Mouse (Mus musculus) spleen, adult 12 weeks (tissue): Measurements from ENCODE around the gene Iqcn.
A peak's percentile ranks its signal among the peaks of the same experiment; 100 is the strongest.

Experiments used
- DNase-seq: peaks from one replicate; pipeline ENCODE4 v3.0.0; 2022; ENCODE audit warnings: low spot score

Iqcn gene

DNA sequence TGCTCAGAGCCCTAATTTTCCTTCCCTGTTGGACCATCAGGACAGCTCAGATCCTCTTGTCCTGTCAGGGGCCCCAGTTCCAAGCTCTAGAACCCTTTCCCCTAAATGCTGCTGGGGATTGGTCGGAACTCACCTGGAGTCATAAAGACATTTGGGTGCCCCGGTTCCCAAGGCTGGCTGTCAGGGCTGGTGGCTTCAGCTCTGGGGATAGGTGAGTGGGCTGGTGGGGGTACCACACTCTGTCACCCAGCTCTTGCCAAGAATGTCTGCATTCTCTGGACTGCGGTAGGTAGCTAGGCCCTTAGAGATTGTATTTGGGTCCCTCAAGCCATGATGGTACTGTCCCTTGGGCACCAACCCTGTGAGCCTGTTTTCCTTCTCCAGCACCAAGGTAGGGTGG is at the start of gene Iqcn:
Iqcn (plus strand) TSS at position 171 of the 400 bp plus-strand sequence.
- no peak for DNase-seq

DNA sequence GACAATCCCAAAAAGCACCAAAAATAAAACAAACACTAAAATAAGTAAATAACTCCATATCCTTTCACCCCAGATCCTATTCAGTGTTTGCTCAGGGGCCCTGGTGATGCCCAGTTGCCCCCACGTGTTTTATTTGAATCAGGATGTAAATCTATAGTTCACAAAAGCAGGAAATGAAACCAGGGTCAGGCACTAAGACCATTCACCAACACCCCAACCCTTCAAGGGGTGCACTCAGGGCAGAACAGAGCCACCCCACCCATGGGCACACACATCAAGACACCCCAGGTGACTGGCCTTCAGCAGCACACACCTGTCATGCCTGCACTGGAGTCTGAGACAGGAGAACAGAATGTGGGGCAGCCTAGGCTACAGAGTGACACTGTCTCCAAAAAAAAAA is 49.1 kb upstream of the Iqcn start:
- DNase-seq, result no peak

DNA sequence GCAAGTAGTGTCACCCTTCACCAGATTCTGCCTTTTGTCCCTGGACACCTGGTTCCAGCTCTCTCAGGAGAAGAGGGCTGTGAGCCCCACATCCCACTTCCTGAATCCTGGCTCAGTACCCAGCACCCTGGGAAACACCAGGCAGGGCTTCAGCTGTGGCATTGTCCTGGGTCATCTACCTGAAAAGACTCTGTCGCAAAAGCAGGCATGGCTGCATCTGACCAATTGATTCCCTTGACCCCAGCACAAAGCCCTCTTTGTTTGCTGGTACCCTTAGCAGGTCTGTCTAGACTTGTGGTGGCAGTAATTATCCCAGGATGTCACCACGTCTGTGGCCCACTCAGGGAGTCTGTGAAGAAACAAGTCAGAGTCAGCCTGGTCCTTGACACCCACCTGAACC is 47.8 kb upstream of the Iqcn start:
- no peak for DNase-seq

DNA sequence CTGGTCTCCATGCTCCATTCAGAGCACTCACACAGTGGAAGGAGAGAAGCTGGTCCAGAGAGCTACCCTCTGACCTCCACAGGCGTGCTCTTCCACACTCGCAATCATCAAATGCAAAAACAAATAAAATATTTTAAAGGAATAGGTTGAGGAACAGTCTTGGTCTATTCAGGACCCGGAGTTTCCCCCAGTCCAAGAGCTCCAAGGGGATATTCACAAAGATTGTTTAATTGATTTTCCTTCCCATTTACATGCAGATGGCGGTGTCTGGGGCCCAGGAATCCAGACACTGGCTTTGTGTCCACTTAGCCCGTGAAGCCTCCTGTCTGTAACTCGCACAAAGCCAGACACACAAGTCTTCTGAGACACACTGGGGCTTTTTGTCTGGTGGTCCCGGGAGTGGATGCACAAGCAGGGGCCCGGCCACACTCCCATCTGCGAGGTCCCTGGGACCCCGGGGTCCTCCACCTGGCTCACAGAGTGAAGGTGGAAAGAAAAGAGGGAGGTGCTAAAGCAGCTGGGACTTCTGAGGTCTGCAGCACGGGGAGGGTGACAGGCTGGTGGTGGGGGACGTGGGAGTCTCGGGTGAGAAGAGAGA is 47.0 kb upstream of the Iqcn start:
- no peak for DNase-seq

DNA sequence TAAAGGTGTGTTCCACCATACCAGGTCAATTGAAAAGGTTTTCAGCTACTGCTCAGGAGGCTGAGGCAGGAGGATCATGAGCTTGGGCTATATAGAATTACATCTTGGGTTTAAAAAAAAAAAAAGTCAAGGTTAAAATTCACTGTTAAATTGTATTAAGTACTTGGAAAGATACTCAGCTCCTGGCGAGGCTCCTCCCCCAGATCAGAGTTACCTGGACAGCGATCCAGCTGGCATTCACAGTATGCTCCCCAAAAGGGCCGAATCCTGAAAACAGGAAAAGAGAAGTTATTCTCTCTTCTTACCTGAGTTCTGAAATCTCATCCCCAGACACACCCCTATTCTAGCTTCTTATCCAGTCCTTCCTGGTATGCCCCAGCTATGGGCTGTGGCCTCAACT is 46.0 kb upstream of the Iqcn start:
- DNase-seq, result no peak

DNA sequence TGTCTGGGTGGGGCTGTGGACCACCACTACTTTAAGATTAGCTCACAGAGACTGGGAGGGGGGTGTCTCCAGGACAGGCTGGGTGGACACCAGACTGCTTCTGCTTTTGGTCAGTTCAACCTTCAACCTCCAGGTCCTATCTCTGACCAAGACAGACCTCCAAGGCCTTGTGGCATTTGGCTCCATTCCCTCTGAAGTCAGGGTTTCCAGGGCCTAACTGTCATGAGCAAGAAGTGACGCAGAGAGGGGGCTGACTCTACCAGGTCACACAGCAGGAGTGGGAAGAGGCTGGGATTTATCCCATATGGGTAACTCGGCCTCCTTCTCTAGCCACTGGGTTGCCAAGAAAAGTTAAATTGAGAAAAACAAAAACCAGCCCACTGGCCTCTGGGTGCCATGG is 45.5 kb upstream of the Iqcn start:
- no peak for DNase-seq

DNA sequence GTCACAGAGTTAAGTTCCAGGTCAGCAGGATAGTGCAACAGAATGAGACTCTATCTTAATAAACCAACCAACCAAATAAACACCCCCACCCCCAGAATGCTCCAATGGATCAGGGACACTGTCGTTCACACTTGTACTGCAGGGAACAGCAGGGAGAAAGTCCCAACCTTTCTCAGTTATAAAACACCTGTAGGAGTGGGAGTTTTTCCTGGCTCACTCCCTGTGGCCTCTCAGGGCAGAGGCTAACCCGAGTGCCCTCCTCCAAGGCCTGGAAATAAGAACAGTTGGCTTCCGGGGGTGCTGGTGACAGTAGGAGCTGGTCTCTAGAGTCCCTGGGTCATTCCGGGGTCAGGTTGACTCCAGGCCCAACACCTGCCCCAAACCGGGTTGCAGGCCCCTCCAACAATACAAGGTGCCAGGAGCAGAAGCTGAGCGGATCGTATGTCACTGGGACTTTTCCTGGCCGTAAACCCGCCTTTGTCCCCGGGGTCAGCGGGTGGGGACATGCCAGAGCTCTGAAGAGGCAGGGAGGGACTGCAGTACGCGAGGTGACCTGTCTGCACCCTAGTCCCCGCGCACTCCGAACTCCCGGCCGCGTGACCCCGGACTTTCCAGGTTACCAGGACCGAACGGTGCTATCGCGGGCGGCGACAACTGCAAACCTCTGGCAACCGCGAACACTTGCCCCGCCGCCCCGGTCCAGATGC is 44.2 kb upstream of the Iqcn start:
- no peak for DNase-seq

DNA sequence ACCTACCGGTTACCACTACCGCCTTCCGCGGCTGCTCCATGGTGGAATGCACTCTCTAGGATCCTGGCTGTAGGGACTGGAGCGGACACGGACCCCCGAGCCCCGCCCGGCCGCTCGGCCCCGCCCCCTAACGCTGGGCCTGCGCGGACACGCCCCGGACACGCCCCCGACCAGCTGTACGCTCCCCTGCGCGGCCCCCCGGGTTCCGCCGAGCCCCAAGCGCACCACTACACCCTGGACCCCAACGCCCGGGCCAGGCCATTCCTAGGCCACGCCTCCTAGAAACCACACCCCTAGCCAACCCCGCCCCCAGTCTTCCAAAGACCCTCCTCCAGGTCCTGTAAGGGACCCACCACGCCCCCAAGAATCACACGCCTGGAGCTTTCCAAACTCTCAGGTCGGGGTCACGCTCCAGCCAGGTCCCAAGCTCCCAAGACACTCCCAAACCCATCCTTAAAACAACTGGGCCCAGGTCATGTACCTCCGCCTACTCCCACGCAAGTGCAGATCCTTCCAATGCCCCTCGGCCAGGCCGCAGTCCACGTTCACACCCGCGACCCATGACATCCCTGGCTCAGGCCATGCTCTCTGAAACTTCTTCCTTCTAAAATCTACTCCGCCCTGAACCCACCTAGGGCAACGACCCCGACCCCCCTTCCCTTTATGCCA is 43.5 kb upstream of the Iqcn start:
- peak; percentile 68 for DNase-seq

DNA sequence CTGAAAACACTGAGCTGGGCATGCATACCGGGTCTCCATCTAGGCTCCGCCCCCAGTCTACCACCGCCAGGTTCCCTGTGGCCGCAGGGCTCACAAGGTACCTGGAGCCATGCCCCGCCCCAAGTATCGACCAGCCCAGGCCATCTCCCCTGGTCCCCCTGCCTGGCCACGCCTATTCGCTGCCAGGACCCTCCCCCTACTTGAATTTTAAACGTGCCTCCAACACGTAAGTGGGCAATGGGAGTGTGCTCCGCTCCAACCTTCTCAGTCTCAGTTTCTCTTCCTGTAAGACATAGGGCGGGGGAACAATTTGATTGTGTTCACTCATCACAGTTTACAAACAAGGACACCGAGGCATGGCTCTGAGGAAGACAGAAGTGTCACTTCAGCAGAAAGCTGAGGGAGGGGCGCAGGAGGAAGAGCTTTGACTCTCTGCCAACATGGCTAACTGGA is 43.0 kb upstream of the Iqcn start, which contains the start of gene Pgpep1:
Pgpep1 (minus strand) TSS at position 116 of the 453 bp plus-strand sequence.
- DNase-seq, result no peak

DNA sequence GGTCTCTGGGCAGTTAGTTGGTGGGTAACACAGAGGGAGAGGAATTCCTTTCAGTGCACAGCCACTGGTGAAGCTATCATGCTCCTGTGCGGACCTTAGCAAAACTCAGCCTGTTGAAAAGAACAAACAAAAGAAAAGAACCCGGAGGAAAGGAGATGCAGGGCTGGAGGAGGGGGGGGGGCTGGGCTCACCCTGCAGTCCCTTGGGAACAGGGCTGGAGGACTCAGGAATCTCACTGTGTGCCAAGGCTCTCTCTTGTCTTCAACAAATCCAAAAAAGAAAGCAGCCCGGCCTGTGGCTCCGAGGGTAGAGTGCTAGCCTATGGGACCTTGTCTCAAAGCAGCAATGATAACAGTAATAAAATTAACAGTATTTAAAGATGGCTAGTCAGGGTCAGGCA is 39.6 kb upstream of the Iqcn start:
- no peak for DNase-seq

DNA sequence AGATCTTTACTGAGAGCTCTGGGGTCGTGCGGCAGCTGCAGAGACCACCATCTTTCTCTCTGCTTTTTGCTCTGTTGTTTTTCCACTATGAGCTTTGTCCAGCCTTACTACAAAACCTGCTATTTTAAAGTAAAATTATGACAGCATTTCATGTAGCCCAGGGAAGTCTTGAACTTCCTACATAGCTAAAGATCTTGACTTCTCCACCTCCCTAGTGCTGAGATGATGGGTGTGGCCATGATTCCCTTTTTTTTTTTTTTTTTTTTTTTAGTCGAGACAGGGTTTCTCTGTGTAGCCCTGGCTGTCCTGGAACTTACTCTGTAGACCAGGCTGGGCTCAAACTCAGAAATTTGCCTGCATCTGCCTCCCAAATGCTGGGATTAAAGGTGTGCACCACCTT is 38.6 kb upstream of the Iqcn start:
- no peak for DNase-seq

DNA sequence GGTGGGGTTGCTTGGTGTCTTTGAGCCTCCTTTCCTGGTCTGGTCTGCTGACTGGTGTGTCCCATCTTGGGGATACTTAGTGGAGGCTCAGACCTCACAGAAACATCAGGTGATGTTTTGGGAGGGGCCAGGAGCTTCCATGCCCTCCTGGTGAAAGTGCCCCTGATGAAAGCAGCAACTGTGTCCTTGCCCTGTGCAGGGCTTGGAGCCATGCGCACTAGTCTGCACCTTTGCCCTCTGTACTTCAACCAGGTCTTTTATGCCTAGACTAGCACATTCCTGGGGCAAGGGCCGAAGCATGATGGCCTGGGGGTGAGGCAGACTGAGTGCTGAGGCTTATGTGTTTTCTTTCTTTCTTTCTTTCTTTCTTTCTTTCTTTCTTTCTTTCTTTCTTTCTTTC is 37.7 kb upstream of the Iqcn start:
- DNase-seq, result no peak

DNA sequence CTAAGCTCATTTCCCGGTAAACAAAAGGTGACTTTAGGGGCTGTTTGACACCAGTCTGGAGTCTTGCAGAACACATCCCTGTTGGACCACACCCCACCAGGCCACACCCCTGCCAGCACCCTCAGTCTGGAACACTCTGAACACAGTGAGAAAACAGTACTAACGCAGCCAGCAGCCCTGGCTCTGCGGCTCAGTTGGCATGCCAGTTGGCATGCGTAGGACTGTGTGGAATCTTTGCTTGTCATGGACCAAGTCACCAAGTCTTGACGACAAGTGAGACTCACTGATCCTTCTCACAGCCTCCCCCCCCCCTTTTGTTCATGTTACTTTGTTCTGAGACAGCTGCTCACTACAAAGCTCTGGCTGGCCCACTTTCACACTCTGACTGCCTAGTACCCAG is 36.2 kb upstream of the Iqcn start:
- no peak for DNase-seq

DNA sequence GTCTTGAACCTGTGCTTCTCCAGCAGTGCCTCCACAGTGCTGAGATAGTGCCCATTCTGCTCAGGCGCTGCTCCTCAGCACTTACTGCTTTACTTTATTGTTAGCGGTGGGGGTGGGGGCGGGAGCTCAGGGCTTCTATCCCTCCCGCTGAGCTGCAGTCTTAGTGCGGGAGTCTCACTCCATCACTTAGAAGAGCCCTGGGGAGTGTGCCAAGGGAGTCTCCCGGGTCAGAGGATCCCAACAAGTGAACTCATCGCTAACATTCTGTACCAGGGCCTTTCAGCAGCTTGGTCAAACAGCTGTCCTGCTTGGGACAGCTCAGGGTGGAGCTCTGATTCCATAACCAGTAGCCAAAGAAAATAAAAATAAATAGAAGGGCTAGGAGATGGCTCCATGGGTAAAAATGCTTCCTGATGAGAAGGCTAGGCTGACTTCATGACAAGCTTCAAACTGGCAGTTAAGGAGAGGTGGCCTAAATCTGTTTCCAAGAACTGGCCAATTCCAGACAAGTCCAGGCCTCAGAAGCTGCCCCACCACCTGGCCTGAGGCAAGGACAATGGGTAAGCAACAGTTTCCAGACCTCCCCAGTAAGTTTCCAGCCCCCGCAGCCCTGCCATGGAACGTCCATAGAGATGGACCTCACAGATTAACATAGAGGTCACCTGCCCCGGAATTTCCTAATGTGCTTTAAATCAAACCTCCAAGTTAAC is 31.5 kb upstream of the Iqcn start:
- DNase-seq, result no peak

DNA sequence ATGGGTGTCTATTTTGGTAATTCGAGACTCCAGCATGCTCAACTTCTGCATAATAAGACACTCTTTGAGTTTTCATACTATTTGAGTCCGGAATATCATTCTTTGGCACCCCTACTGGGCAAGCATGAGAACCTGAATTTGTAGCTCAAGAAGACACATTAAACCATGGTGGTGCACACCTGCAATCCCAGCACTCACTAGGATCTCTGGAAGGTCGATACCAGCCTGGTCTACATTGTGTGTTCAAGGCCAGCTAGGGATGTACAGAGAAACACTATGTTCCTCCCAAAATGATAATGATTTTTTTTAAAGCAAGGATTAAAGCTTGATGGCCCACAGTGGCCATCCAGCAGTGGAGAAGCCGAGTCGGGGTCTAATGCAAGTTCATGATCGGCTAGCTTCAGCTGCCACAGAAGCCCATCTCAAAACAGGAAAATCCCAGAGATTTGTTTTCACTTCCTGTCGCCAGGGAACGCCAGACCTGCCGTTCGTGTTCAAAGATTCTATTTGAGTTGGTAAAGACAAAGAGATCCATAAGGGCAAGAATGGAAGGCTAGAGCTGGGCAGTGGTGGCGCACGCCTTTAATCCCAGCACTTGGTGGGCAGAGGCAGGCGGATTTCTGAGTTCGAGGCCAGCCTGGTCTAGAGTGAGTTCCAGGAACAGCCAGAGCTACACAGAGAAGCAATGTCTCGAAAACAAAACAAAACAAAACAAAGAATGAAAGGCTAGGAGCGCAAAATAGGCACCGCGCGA is 30.8 kb upstream of the Iqcn start:
- no peak for DNase-seq

DNA sequence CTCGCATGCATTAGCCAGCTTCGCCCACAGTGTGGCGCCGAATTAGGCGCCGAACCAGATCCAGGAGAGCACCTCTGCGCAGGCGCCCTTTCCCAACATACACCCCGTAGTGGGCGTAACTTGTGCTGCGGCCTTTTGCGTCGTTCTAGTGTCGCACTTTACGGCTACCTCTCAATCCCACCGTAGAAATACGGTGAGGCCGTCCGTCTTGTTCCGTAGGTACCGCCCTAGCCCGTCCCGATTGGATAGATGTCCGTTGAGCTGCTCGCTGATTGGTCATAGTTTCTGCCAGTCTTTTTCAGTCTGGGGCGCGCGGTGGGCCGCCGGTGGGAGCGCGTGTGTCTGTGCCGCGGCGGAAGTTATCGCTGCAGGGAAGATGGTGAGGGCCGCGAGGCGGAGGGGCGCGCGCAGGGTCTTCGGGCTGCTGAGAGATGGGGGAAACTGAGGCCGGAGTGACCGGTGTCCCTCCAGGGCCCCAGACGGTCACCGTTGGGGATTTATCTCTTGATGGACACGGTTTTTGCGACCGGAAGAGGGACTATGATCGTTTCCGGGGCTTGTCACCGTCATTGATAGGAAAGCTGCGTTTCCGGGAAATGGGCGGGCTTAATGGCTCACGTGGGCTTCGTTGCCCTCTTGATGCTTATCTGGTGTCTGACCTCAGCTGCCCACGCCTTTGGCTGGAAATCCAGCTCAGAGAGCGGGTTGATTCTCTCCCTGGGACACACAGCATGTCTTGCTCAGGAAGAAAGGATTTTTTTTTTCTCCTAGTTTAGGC is 30.0 kb upstream of the Iqcn start, which contains the start of gene Lsm4:
Lsm4 (plus strand) TSS at position 170 of the 778 bp plus-strand sequence.
- DNase-seq, result peak; percentile 97

DNA sequence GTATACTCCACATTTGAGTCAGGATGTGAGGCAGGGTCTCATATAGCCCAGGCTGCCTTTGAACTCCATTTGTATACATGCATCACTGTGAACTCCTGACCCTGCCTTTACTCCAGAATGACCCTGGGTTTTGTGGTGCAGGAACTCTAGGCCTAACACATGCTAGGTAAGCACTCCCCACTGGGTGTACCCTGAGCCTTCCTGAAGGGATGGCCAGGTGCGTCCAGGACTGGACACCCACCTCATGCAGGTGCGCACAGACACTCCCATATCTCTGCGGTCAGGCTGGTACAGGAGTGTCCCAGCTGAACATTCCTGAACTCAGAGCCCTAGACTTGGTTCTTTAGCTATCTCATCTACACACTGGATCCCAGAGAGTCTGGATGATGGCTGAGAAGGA is 29.1 kb upstream of the Iqcn start:
- DNase-seq, result no peak

DNA sequence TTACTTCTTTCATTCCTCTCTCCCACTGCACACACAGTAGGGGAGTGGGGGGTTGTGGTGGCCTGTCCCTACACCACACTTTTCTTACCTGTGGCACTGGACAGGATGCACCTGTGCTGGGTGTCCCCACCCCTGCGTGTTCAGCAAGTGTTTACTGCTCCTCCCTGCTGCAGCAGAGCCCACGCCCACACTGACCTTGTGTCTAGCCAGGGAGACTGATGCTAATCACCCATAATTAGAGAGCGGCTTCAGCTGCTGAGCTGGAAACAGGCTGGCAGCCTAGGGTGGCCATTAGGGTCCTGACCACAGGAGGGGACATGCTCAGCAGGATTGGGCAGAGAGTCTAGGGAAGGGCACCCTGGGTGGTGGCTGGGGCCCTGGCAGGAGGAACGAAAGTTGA is 28.5 kb upstream of the Iqcn start:
- peak; percentile 25 for DNase-seq

DNA sequence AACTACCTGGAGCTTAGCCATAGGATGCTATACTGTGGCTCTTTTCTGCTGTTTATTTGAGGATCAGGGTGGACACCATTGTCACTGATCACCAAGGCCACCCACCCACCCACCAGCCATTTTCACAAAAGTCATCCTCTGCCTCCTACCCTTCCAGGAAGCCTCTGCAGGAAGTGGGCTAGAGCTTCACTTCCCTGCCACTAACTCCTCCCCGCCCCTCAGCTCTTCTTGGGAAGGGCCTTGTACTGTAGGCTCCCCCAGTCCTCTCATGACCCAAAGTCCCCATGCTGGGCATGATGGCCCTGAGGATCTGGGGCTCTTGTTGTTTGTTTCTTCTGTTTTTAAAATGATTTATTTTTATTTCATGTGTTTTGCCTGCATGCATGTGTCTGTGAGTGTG is 27.9 kb upstream of the Iqcn start:
- DNase-seq, result no peak

DNA sequence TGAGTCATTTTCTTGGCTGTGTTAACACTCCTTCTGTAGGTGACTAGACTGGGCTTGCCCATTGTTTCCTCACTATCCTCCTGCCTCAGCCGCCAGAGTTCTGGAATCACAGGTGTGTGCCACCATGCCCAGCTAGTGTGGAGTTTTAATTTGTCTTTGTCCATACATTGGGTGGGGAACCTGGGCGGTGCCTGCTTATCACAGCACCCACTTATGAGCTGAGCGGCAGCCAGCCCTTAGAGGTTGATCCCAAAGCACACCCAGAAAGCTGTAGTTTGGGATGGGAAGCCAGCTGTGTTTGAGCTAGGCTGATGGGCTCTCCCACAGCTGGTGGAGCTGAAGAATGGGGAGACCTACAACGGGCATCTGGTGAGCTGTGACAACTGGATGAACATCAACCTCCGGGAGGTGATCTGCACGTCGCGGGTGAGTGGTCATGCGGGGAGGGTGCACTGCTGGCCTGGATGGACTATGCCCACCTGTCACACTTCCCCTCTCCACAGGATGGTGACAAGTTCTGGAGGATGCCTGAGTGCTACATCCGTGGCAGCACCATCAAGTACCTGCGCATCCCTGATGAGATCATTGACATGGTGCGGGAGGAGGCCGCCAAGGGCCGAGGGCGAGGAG is 25.7 kb upstream of the Iqcn start:
- DNase-seq, result no peak

DNA sequence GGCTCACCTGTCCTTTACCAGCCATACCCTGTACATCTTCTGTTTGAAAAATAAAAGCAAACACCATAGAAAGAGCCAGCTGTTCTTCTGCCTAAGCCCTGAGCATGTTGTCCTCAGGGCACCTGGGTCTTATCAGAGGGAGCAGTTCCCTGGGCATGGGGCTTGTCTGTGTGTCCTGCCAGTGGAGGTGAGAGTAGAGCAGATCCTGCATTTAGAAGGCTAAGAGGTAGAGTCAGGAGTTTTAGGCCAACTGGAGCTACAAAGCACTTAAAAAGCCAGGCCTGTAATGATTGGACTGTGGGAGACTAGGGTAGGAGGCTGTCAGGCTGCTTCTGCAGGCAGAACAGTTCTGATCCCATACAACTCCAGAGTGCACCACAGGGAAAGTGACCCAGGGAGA is 24.6 kb upstream of the Iqcn start:
- no peak for DNase-seq
